Mouse (Mus musculus) lung, postnatal 0 days (tissue): ENCODE data around the gene Lin7c. TPM values are rescaled to one million over a fixed set of nuclear protein-coding genes. Genes with fewer than 3 reads are reported as not detected.
A peak's percentile ranks its signal among the peaks of the same experiment; 100 is the strongest.

Source experiments
- ATAC-seq: fragments of 200-750 bp; cut with Nextera tagmentation; 2 replicates; pipeline ENCODE4 v1.8.0; 2017; ENCODE audit warnings: moderate library complexity
- DNase-seq: peaks from one replicate; pipeline ENCODE4 v3.0.0-alpha.2; 2016; ENCODE audit warnings: low spot score
- H3K27ac ChIP-seq: fragments of 300-500 bp; sonication (generic); 2 replicates; pipeline ENCODE4 v1.5.1; 2014; ENCODE audit warnings: antibody characterized with exemption, mild to moderate bottlenecking, low read length, mixed read lengths
- H3K27me3 ChIP-seq: fragments of 300-500 bp; sonication (generic); replicated peaks from 2 replicates; pipeline ENCODE4 v1.6.1; 2014; ENCODE audit warnings: low read length, mixed read lengths; ENCODE audit not compliant: insufficient read depth
- H3K36me3 ChIP-seq: fragments of 300-500 bp; sonication (generic); 2 replicates; pipeline ENCODE4 v1.6.1; 2014; ENCODE audit warnings: low read length, mixed read lengths; ENCODE audit not compliant: insufficient read depth
- H3K4me1 ChIP-seq: fragments of 300-500 bp; sonication (generic); 2 replicates; pipeline ENCODE4 v1.6.1; 2014; ENCODE audit warnings: antibody characterized with exemption, low read depth, low read length, mixed read lengths; ENCODE audit not compliant: insufficient read depth
- H3K4me2 ChIP-seq: fragments of 300-500 bp; sonication (generic); replicated peaks from 2 replicates; pipeline ENCODE4 v1.6.1; 2014; ENCODE audit warnings: low read depth, mild to moderate bottlenecking, low read length, moderate library complexity, mixed read lengths
- H3K4me3 ChIP-seq: fragments of 300-500 bp; sonication (generic); 2 replicates; pipeline ENCODE4 v1.5.1; 2014; ENCODE audit warnings: low read depth, low read length
- H3K9ac ChIP-seq: fragments of 300-500 bp; sonication (generic); replicated peaks from 2 replicates; pipeline ENCODE4 v1.6.1; 2014; ENCODE audit warnings: low read depth, mild to moderate bottlenecking
- H3K9me3 ChIP-seq: fragments of 300-500 bp; sonication (generic); 2 replicates; pipeline ENCODE4 v1.6.1; 2016; ENCODE audit warnings: low read length, mixed read lengths
- CTCF ChIP-seq: IDR thresholded peaks from 2 replicates; pipeline ENCODE4 v1.5.1; 2016; ENCODE audit warnings: antibody characterized with exemption, mild to moderate bottlenecking
- EP300 ChIP-seq: IDR thresholded peaks from 2 replicates; pipeline ENCODE4 v1.6.1; 2016; ENCODE audit warnings: antibody characterized with exemption, mild to moderate bottlenecking, control low read depth
- WGBS: fragments of 180-500 bp; shearing (Covaris S2); extraction: QIAGEN DNeasy Blood & Tissue Kit; methylation state at CpG from one replicate; pipeline ENCODE4 v1.1.7; 2014; 5-methylcytosine and 5-hydroxymethylcytosine counted together
- polyA plus RNA-seq: library from polyadenylated mRNA; unstranded; fragments of >200 nt; fragmentation: Nextera tagmentation; extraction: Ambion mirVana; gene quantifications from 2 replicates; pipeline ENCODE4 v1.2.1, GENCODE M21; 2015

Gene Lin7c
- polyA plus RNA-seq, 1 experiment from 2014 or later = 39.1 TPM

DNA sequence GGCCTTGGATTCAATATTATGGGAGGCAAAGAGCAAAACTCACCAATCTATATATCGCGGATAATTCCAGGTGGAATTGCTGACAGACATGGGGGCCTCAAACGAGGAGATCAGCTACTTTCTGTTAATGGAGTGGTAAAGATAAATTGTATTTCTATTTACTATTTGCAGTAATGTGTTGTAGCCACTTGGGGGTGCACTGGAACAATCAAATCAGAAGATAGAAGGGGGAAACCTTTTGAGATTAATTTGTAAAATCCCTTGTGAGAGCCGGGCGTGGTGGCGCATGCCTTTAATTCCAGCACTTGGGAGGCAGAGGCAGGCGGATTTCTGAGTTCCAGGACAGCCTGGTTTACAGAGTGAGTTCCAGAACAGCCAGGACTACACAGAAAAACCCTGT, 5.7 kb downstream of the Lin7c start:
- Histone ChIP-seq H3K27me3 (no peaks in the 10 kb centered on the region), H3K4me3 (no peak overlapping the region), H3K4me1 (peaks cover 11% of the 10 kb centered on the region; the same call in 1 of the 2 replicates), H3K9ac (no peak overlapping the region), H3K36me3 (peaks cover 26% of the 10 kb centered on the region; the same call in 1 of the 2 replicates), H3K4me2 (no peak overlapping the region), H3K27ac (no peak overlapping the region), H3K9me3 (no peaks in the 10 kb centered on the region)
- no peak for DNase-seq
- ATAC-seq = no peak
- 80% methylated on average over 7 of the region's 7 CpGs for WGBS
- TF ChIP-seq EP300 (no peak), CTCF (peak; percentile 36)

DNA sequence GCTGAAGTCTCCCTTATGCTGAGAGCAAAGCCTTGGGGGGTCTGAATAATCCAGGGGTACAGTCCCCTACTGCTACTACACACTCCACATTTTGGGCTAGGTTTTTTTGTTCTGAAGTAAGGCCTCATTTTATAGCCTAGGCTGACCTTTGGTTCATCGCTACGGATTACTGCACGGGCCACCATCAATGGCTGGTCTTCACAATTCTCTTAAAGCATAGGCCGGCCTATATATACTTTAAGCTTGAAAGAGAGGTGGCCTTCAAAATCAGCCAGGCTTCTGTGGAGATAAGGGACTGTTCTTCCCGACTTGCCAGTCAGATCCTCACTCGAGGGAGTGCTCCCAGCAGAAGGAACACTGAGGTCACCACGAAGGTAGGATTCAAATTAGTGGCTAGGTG, 12.2 kb downstream of the Lin7c start:
- Histone ChIP-seq H3K36me3 (peaks cover 6% of the 10 kb centered on the region; the same call in 1 of the 2 replicates), H3K4me2 (no peak overlapping the region), H3K27me3 (no peaks in the 10 kb centered on the region), H3K4me1 (no peaks in the 10 kb centered on the region), H3K9me3 (no peaks in the 10 kb centered on the region), H3K4me3 (no peak overlapping the region), H3K27ac (no peak overlapping the region), H3K9ac (no peak overlapping the region)
- DNase-seq = no peak
- WGBS = 75% methylated on average over 7 of the region's 7 CpGs
- no peak for TF ChIP-seq EP300
- no peak for TF ChIP-seq CTCF
- no peak for ATAC-seq

DNA sequence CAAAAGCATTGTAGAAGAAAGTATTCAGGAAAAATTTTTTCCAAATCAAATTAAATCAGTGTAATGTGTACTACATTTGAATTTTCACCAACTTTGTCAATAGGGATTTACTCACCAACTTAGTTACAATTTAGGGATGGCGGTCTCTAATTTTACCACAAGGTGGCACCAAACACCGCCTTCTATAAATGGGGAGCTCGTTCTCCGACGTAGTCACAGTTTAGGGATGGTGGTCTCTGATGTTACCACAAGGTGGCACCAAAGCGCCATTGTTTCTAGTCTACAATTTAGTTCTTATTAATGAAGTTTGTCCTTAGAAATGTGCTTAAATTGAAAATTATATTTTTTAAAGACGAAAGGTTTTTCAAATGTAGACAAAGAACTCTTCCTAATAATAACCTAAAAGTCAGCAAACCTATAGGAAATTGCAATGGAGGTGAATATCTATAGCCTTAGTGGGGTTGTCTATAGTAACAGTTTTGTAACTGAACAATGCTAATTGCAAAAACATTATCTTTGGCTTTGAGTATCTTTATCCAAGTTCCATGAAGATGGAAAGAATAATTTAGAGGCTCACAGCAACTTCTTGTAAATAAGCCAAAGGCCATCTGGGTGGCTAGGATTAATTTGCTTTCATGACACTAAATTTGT, 13.6 kb downstream of the Lin7c start:
- H3K9me3 ChIP-seq = no peaks in the 10 kb centered on the region
- H3K4me2 ChIP-seq = no peak overlapping the region
- no peaks in the 10 kb centered on the region for H3K27me3 ChIP-seq
- DNase-seq = peak; percentile 92
- H3K9ac ChIP-seq = no peak overlapping the region
- H3K36me3 ChIP-seq = peaks cover 4% of the 10 kb centered on the region; the same call in 1 of the 2 replicates
- peak; percentile 80 for ATAC-seq
- WGBS = under 1% methylated on average over 7 of the region's 7 CpGs
- TF ChIP-seq EP300 (no peak), CTCF (peak; percentile 99)
- no peak overlapping the region for H3K27ac ChIP-seq
- no peaks in the 10 kb centered on the region for H3K4me1 ChIP-seq
- no peak overlapping the region for H3K4me3 ChIP-seq

DNA sequence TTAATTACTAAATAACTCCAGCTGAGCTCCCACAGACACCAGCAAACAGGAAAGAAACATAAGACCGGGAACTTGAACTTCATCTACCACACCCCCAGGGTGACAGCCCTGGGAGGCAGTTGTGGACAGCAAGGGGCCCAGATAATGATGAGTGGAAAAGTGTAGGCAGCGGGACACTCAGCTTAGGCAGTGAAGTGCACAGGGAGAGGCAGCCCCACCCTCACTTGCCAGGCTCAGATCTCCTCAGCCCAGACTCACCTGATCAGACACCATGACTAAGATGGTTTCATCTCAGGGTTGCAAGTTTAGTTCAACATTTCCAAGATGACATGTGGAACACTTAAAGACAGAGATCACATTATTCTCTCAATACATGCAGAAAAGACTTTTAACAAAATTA, 18.5 kb downstream of the Lin7c start:
- no peaks in the 10 kb centered on the region for H3K9me3 ChIP-seq
- H3K4me2 ChIP-seq = no peak overlapping the region
- no peaks in the 10 kb centered on the region for H3K4me1 ChIP-seq
- H3K4me3 ChIP-seq = no peak overlapping the region
- WGBS = 64% methylated on average over 2 of the region's 2 CpGs
- H3K27me3 ChIP-seq = no peaks in the 10 kb centered on the region
- DNase-seq = no peak
- H3K9ac ChIP-seq = no peak overlapping the region
- H3K27ac ChIP-seq = no peak overlapping the region
- TF ChIP-seq CTCF = no peak
- TF ChIP-seq EP300 = no peak
- no peaks in the 10 kb centered on the region for H3K36me3 ChIP-seq
- no peak for ATAC-seq

DNA sequence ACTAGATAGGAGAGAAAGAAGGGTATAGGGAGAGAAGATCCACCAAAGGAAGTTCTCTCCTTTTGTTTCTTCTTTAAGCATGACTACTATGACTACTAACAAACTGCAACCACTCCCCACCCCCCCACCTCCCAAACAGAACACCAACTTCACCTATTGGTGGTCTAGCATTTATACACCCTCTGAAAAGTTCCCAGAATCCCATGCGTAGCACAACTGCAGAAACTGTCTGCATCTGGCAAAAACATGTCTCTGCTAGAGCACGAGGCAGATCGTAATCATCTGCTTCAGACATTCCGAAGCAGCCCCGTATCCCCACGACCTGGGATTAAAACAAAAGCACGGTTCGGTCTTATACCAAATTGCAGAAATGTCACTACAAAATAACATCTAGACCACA, 21.6 kb downstream of the Lin7c start:
- no peaks in the 10 kb centered on the region for H3K27me3 ChIP-seq
- no peak overlapping the region for H3K9ac ChIP-seq
- H3K4me3 ChIP-seq = no peak overlapping the region
- ATAC-seq = no peak
- no peak overlapping the region for H3K4me2 ChIP-seq
- WGBS = 90% methylated on average over 8 of the region's 8 CpGs
- H3K36me3 ChIP-seq = no peaks in the 10 kb centered on the region
- no peak for DNase-seq
- H3K27ac ChIP-seq = no peak overlapping the region
- H3K4me1 ChIP-seq = no peaks in the 10 kb centered on the region
- TF ChIP-seq EP300 (no peak), CTCF (no peak)
- no peaks in the 10 kb centered on the region for H3K9me3 ChIP-seq

DNA sequence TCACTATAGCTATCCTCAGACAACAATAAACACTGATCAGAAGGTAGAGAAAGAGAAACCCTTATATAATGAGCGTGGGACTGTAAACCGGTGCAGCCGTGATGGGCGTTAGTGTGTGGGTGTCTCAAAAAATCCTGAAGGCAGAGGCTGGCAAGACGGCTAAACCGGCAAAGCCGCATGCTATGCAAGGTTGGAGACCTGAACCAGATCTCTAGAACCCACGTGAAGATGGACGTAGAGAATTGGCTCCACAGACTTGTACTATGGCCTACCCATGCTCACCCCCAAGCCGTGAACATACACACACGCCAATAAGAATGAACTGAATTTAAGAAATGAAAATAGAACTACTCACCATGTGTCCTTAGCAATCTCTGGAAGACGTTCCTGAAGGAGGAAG, 22.1 kb downstream of the Lin7c start:
- DNase-seq (no peak), ATAC-seq (no peak)
- no peaks in the 10 kb centered on the region for H3K36me3 ChIP-seq
- 80% methylated on average over 12 of the region's 12 CpGs for WGBS
- H3K4me2 ChIP-seq = no peak overlapping the region
- H3K4me1 ChIP-seq = no peaks in the 10 kb centered on the region
- H3K4me3 ChIP-seq = no peak overlapping the region
- H3K9ac ChIP-seq = no peak overlapping the region
- TF ChIP-seq EP300 (no peak), CTCF (no peak)
- no peak overlapping the region for H3K27ac ChIP-seq
- H3K9me3 ChIP-seq = no peaks in the 10 kb centered on the region
- no peaks in the 10 kb centered on the region for H3K27me3 ChIP-seq
